Mouse (Mus musculus) urinary bladder, adult 2 months (tissue): ENCODE measurements around the gene Zan. TPM values are rescaled to one million over a fixed set of nuclear protein-coding genes. Genes with fewer than 3 reads are reported as not detected.
"Not testable (repeated sequence)": the region's sequence is repeated elsewhere in the genome, so short reads cannot be mapped to it uniquely, and the experiment has no call there.

Source experiments
- DNase-seq: peaks from one replicate; pipeline ENCODE4 v3.0.0; 2022; ENCODE audit warnings: low spot score
- polyA plus RNA-seq: library from polyadenylated mRNA; depleted of rRNA; stranded (reverse); fragments of >200 nt; gene quantifications from 2 replicates; pipeline ENCODE4 v1.2.3, GENCODE M21; 2012

The Zan gene
- polyA plus RNA-seq, 1 experiment = 0.11 TPM

GRCm38 (mm10) chr5:137501709-137502666 lies 25.1 kb upstream of the Zan start, which contains the start of gene Pop7:
TSS of gene Pop7 (minus strand) at chr5:137502518.
- peak; percentile 99 for DNase-seq

GRCm38 (mm10) chr5:137500186-137500585 lies 23.3 kb upstream of the Zan start:
- DNase-seq = no peak

GRCm38 (mm10) chr5:137493831-137494230 lies 17.0 kb upstream of the Zan start:
- DNase-seq = no peak

GRCm38 (mm10) chr5:137491559-137491958 lies 14.7 kb upstream of the Zan start:
- no peak for DNase-seq

- no peak for DNase-seq
Measured at GRCm38 (mm10) chr5:137487616-137488015, 10.8 kb upstream of the Zan start.

GRCm38 (mm10) chr5:137485851-137486155 lies 8.9 kb upstream of the Zan start:
- DNase-seq = no peak

GRCm38 (mm10) chr5:137485071-137485850 lies 8.4 kb upstream of the Zan start:
- DNase-seq = no peak

GRCm38 (mm10) chr5:137481897-137482296 lies 5.0 kb upstream of the Zan start:
- no peak for DNase-seq

GRCm38 (mm10) chr5:137481138-137481537 lies 4.3 kb upstream of the Zan start:
- peak; percentile 36 for DNase-seq

GRCm38 (mm10) chr5:137474351-137474750 lies 2.5 kb downstream of the Zan start:
- DNase-seq = no peak

- DNase-seq = no peak
Measured at GRCm38 (mm10) chr5:137472252-137472904, 4.5 kb downstream of the Zan start.

GRCm38 (mm10) chr5:137466946-137467345 lies 9.9 kb downstream of the Zan start:
- DNase-seq = no peak

- DNase-seq = no peak
Measured at GRCm38 (mm10) chr5:137465049-137465448, 11.8 kb downstream of the Zan start.

- DNase-seq = no peak
Measured at GRCm38 (mm10) chr5:137455866-137456591, 20.8 kb downstream of the Zan start.

GRCm38 (mm10) chr5:137455206-137455605 lies 21.7 kb downstream of the Zan start:
- DNase-seq = no peak

- DNase-seq = no peak
Measured at GRCm38 (mm10) chr5:137445536-137445935, 31.3 kb downstream of the Zan start.

GRCm38 (mm10) chr5:137440216-137440855 lies 36.5 kb downstream of the Zan start:
- DNase-seq = no peak

GRCm38 (mm10) chr5:137433889-137434288 lies 43.0 kb downstream of the Zan start:
- DNase-seq = no peak

GRCm38 (mm10) chr5:137430402-137430801 lies 46.5 kb downstream of the Zan start:
- not testable (repeated sequence) for DNase-seq

GRCm38 (mm10) chr5:137425648-137426047 lies 51.2 kb downstream of the Zan start:
- no peak for DNase-seq

GRCm38 (mm10) chr5:137419841-137420240 lies 57.0 kb downstream of the Zan start:
- no peak for DNase-seq
